Mouse (Mus musculus) hematopoietic stem cell, adult 5-6 weeks (primary cell): ENCODE measurements around the gene Wwp2. TPM values are rescaled to one million over a fixed set of nuclear protein-coding genes. Genes with fewer than 3 reads are reported as not detected.

Experiments
- ATAC-seq, 2 experiments: fragments of 125-278 bp in 1 of 2; replicated peaks in 1 of 2; 2 replicates each; pipeline ENCODE4 v1.8.0; 2016 to 2017; ENCODE audit warnings: inconsistent platforms in 2 of 2, mild to moderate bottlenecking in 2 of 2, moderate number of reproducible peaks in 2 of 2, low read depth in 1 of 2, moderate TSS enrichment in 1 of 2; ENCODE audit not compliant: low FRiP score in 2 of 2, poor library complexity in 2 of 2, severe bottlenecking in 2 of 2, insufficient read depth in 1 of 2, low TSS enrichment in 1 of 2
- total RNA-seq: library from RNA; stranded (forward); fragments of 172-1452, 232-1000 nt; gene quantifications from 2 replicates; pipeline ENCODE4 v1.2.3, GENCODE M21; 2017

The Wwp2 gene
- total RNA-seq, 1 experiment from 2014 or later, result 62.0 TPM

GRCm38 (mm10) chr8:107424176-107424575 is 12.0 kb upstream of the Wwp2 start:
- no peak for ATAC-seq

- ATAC-seq, result peak; percentile 97 to 98
Observed at GRCm38 (mm10) chr8:107424597-107425229, 11.5 kb upstream of the Wwp2 start, which contains the start of gene Nob1. Nob1 (minus strand) TSS chr8:107425051.

GRCm38 (mm10) chr8:107425230-107425597 is 11.0 kb upstream of the Wwp2 start:
- ATAC-seq, result no peak

- no peak for ATAC-seq
Observed at GRCm38 (mm10) chr8:107430821-107431220, 5.3 kb upstream of the Wwp2 start.

GRCm38 (mm10) chr8:107435421-107435961 is 674 bp upstream of the Wwp2 start:
- ATAC-seq, result peak; percentile 19 to 29; a peak in 1 of 4 replicates

- peak; percentile 44 to 52; a peak in 2 of 4 replicates for ATAC-seq
Observed at GRCm38 (mm10) chr8:107436841-107437421, 766 bp downstream of the Wwp2 start.

GRCm38 (mm10) chr8:107437711-107438110 is 1.5 kb downstream of the Wwp2 start:
- no peak for ATAC-seq

GRCm38 (mm10) chr8:107439880-107440625 is 3.9 kb downstream of the Wwp2 start:
- no peak for ATAC-seq

- no peak for ATAC-seq
Observed at GRCm38 (mm10) chr8:107444626-107445025, 8.5 kb downstream of the Wwp2 start.

GRCm38 (mm10) chr8:107447713-107448112 is 11.5 kb downstream of the Wwp2 start:
- ATAC-seq, result no peak

- no peak for ATAC-seq
Observed at GRCm38 (mm10) chr8:107448382-107448889, 12.3 kb downstream of the Wwp2 start.

GRCm38 (mm10) chr8:107449130-107449529 is 13.0 kb downstream of the Wwp2 start:
- no peak for ATAC-seq

GRCm38 (mm10) chr8:107449655-107450054 is 13.5 kb downstream of the Wwp2 start:
- ATAC-seq, result no peak

- no peak for ATAC-seq
Observed at GRCm38 (mm10) chr8:107451414-107452066, 15.4 kb downstream of the Wwp2 start.

GRCm38 (mm10) chr8:107453386-107453785 is 17.2 kb downstream of the Wwp2 start:
- no peak for ATAC-seq

GRCm38 (mm10) chr8:107455268-107455667 is 19.1 kb downstream of the Wwp2 start:
- ATAC-seq, result peak; percentile 74 to 90

- ATAC-seq, result no peak
Observed at GRCm38 (mm10) chr8:107457725-107458124, 21.6 kb downstream of the Wwp2 start.
